Mouse (Mus musculus) left cerebral cortex, postnatal 25 days (tissue): ENCODE results near the gene Smarcc2. TPM values are rescaled to one million over a fixed set of nuclear protein-coding genes. Genes with fewer than 3 reads are reported as not detected.

Experiments used
- DNase-seq, 2 experiments: peaks; one replicate each; pipeline ENCODE4 v3.0.0; 2022; ENCODE audit warnings: low spot score in 2 of 2, mixed read lengths in 1 of 2
- intact Hi-C: fragments of 180-260 bp; cut with DNase I; formaldehyde crosslinking; loops from one replicate; pipeline ENCODE4 v1.15.1; 2025
- total RNA-seq, 2 experiments: library from RNA; stranded (reverse); gene quantifications; 2 replicates each; pipeline ENCODE4 v1.2.3; 2021

Smarcc2 gene
- total RNA-seq, 2 experiments from 2014 or later, result 228 to 232 TPM

GRCm38 (mm10) chr10:128505974-128506373, 46.9 kb downstream of the Smarcc2 start:
- DNase-seq, result no peak
- intact Hi-C loops, result no loop called here

- no peak for DNase-seq
- intact Hi-C loops, result no loop called here
Observed at GRCm38 (mm10) chr10:128508260-128508659, 49.2 kb downstream of the Smarcc2 start.

- intact Hi-C loops, result no loop called here
- no peak for DNase-seq
Observed at GRCm38 (mm10) chr10:128509203-128509602, 50.2 kb downstream of the Smarcc2 start.

GRCm38 (mm10) chr10:128509831-128510230, 50.8 kb downstream of the Smarcc2 start:
- DNase-seq, result no peak
- intact Hi-C loops, result no loop called here

GRCm38 (mm10) chr10:128510301-128510700, 51.3 kb downstream of the Smarcc2 start:
- DNase-seq, result no peak
- intact Hi-C loops, result no loop called here

GRCm38 (mm10) chr10:128511189-128511588, 52.1 kb downstream of the Smarcc2 start:
- DNase-seq, result no peak
- intact Hi-C loops, result no loop called here

GRCm38 (mm10) chr10:128511761-128512160, 52.7 kb downstream of the Smarcc2 start:
- intact Hi-C loops, result no loop called here
- no peak for DNase-seq

- intact Hi-C loops, result no loop called here
- DNase-seq, result no peak
Observed at GRCm38 (mm10) chr10:128515044-128515443, 56.0 kb downstream of the Smarcc2 start.

GRCm38 (mm10) chr10:128516029-128516428, 57.0 kb downstream of the Smarcc2 start:
- no peak for DNase-seq
- intact Hi-C loops, result no loop called here

GRCm38 (mm10) chr10:128516677-128517076, 57.6 kb downstream of the Smarcc2 start:
- no peak for DNase-seq
- intact Hi-C loops, result no loop called here

- peak; percentile 27 to 38 for DNase-seq
- intact Hi-C loops, result loop anchor here (2.0 kb wide), 1 partner anchor 18 kb away; no protein-coding TSS in a partner anchor
Observed at GRCm38 (mm10) chr10:128518833-128519232, 59.8 kb downstream of the Smarcc2 start.

GRCm38 (mm10) chr10:128520591-128520990, 61.5 kb downstream of the Smarcc2 start:
- intact Hi-C loops, result no loop called here
- DNase-seq, result no peak

- intact Hi-C loops, result no loop called here
- no peak for DNase-seq
Observed at GRCm38 (mm10) chr10:128522351-128522750, 63.3 kb downstream of the Smarcc2 start.

GRCm38 (mm10) chr10:128524111-128524731, 65.2 kb downstream of the Smarcc2 start:
- no peak for DNase-seq
- intact Hi-C loops, result loop anchor here (2.0 kb wide), 1 partner anchor 25 kb away; the partner anchor contains the start of gene Myl6b

- intact Hi-C loops, result loop anchor here (2.0 kb wide), 1 partner anchor 26 kb away; the partner anchor contains the start of gene Myl6b
- peak; percentile 46 to 66 for DNase-seq
Observed at GRCm38 (mm10) chr10:128524732-128525662, 65.9 kb downstream of the Smarcc2 start.

GRCm38 (mm10) chr10:128525671-128526308, 66.7 kb downstream of the Smarcc2 start, which contains the start of gene Esyt1:
Gene Esyt1 (minus strand): TSS chr10:128525871.
- intact Hi-C loops, result loop anchor here (2.0 kb wide), 1 partner anchor 27 kb away; the partner anchor contains the start of gene Myl6b
- peak; percentile 85 to 96 for DNase-seq

GRCm38 (mm10) chr10:128526366-128527356, 67.6 kb downstream of the Smarcc2 start:
- no peak for DNase-seq
- intact Hi-C loops, result no loop called here

- intact Hi-C loops, result no loop called here
- no peak for DNase-seq
Observed at GRCm38 (mm10) chr10:128535206-128535605, 76.2 kb downstream of the Smarcc2 start.
